Mouse (Mus musculus) lung, postnatal 0 days (tissue): ENCODE data around the gene Rgs6. TPM values are rescaled to one million over a fixed set of nuclear protein-coding genes. Genes with fewer than 3 reads are reported as not detected.
A peak's percentile ranks its signal among the peaks of the same experiment; 100 is the strongest.

Experiments used
- ATAC-seq: fragments of 200-750 bp; cut with Nextera tagmentation; 2 replicates; pipeline ENCODE4 v1.8.0; 2017; ENCODE audit warnings: moderate library complexity
- DNase-seq: peaks from one replicate; pipeline ENCODE4 v3.0.0-alpha.2; 2016; ENCODE audit warnings: low spot score
- H3K27ac ChIP-seq: fragments of 300-500 bp; sonication (generic); 2 replicates; pipeline ENCODE4 v1.5.1; 2014; ENCODE audit warnings: antibody characterized with exemption, mild to moderate bottlenecking, low read length, mixed read lengths
- H3K27me3 ChIP-seq: fragments of 300-500 bp; sonication (generic); replicated peaks from 2 replicates; pipeline ENCODE4 v1.6.1; 2014; ENCODE audit warnings: low read length, mixed read lengths; ENCODE audit not compliant: insufficient read depth
- H3K36me3 ChIP-seq: fragments of 300-500 bp; sonication (generic); 2 replicates; pipeline ENCODE4 v1.6.1; 2014; ENCODE audit warnings: low read length, mixed read lengths; ENCODE audit not compliant: insufficient read depth
- H3K4me1 ChIP-seq: fragments of 300-500 bp; sonication (generic); 2 replicates; pipeline ENCODE4 v1.6.1; 2014; ENCODE audit warnings: antibody characterized with exemption, low read depth, low read length, mixed read lengths; ENCODE audit not compliant: insufficient read depth
- H3K4me2 ChIP-seq: fragments of 300-500 bp; sonication (generic); replicated peaks from 2 replicates; pipeline ENCODE4 v1.6.1; 2014; ENCODE audit warnings: low read depth, mild to moderate bottlenecking, low read length, moderate library complexity, mixed read lengths
- H3K4me3 ChIP-seq: fragments of 300-500 bp; sonication (generic); 2 replicates; pipeline ENCODE4 v1.5.1; 2014; ENCODE audit warnings: low read depth, low read length
- H3K9ac ChIP-seq: fragments of 300-500 bp; sonication (generic); replicated peaks from 2 replicates; pipeline ENCODE4 v1.6.1; 2014; ENCODE audit warnings: low read depth, mild to moderate bottlenecking
- H3K9me3 ChIP-seq: fragments of 300-500 bp; sonication (generic); 2 replicates; pipeline ENCODE4 v1.6.1; 2016; ENCODE audit warnings: low read length, mixed read lengths
- CTCF ChIP-seq: IDR thresholded peaks from 2 replicates; pipeline ENCODE4 v1.5.1; 2016; ENCODE audit warnings: antibody characterized with exemption, mild to moderate bottlenecking
- EP300 ChIP-seq: IDR thresholded peaks from 2 replicates; pipeline ENCODE4 v1.6.1; 2016; ENCODE audit warnings: antibody characterized with exemption, mild to moderate bottlenecking, control low read depth
- WGBS: fragments of 180-500 bp; shearing (Covaris S2); extraction: QIAGEN DNeasy Blood & Tissue Kit; methylation state at CpG from one replicate; pipeline ENCODE4 v1.1.7; 2014; 5-methylcytosine and 5-hydroxymethylcytosine counted together
- polyA plus RNA-seq: library from polyadenylated mRNA; unstranded; fragments of >200 nt; fragmentation: Nextera tagmentation; extraction: Ambion mirVana; gene quantifications from 2 replicates; pipeline ENCODE4 v1.2.1, GENCODE M21; 2015

Rgs6 gene
- polyA plus RNA-seq, 1 experiment from 2014 or later = 2.6 TPM

- TF ChIP-seq CTCF = no peak
- TF ChIP-seq EP300 = no peak
- Histone ChIP-seq H3K4me3 (no peak overlapping the region), H3K36me3 (no peaks in the 10 kb centered on the region), H3K27ac (no peak overlapping the region), H3K9ac (no peak overlapping the region), H3K27me3 (no peaks in the 10 kb centered on the region), H3K4me1 (no peaks in the 10 kb centered on the region), H3K4me2 (no peak overlapping the region), H3K9me3 (no peaks in the 10 kb centered on the region)
- DNase-seq (peak; percentile 10), ATAC-seq (peak; percentile 44; the same call in 1 of the 2 replicates)
- 80% methylated on average over 10 of the region's 10 CpGs for WGBS
These were observed 410.7 kb downstream of the Rgs6 start for GRCm38 (mm10) chr12:82998682-82999332.

GRCm38 (mm10) chr12:82999333-83000032 is 411.4 kb downstream of the Rgs6 start:
- no peaks in the 10 kb centered on the region for H3K36me3 ChIP-seq
- H3K4me1 ChIP-seq = no peaks in the 10 kb centered on the region
- H3K4me3 ChIP-seq = no peak overlapping the region
- H3K4me2 ChIP-seq = no peak overlapping the region
- TF ChIP-seq CTCF = no peak
- TF ChIP-seq EP300 = no peak
- H3K27ac ChIP-seq = no peak overlapping the region
- DNase-seq (no peak), ATAC-seq (no peak)
- no peak overlapping the region for H3K9ac ChIP-seq
- H3K27me3 ChIP-seq = no peaks in the 10 kb centered on the region
- 86% methylated on average over 7 of the region's 7 CpGs for WGBS
- no peaks in the 10 kb centered on the region for H3K9me3 ChIP-seq

- 77% methylated on average over 11 of the region's 11 CpGs for WGBS
- Histone ChIP-seq H3K9ac (no peak overlapping the region), H3K4me2 (no peak overlapping the region), H3K4me1 (no peaks in the 10 kb centered on the region), H3K9me3 (no peaks in the 10 kb centered on the region), H3K27ac (no peak overlapping the region), H3K36me3 (no peaks in the 10 kb centered on the region), H3K27me3 (no peaks in the 10 kb centered on the region), H3K4me3 (no peak overlapping the region)
- no peak for TF ChIP-seq CTCF
- TF ChIP-seq EP300 = no peak
- ATAC-seq (no peak), DNase-seq (no peak)
These were observed 412.0 kb downstream of the Rgs6 start for GRCm38 (mm10) chr12:83000033-83000570.

GRCm38 (mm10) chr12:83000957-83001356 is 412.9 kb downstream of the Rgs6 start:
- ATAC-seq (no peak), DNase-seq (no peak)
- no peaks in the 10 kb centered on the region for H3K27me3 ChIP-seq
- no peaks in the 10 kb centered on the region for H3K4me1 ChIP-seq
- no peaks in the 10 kb centered on the region for H3K9me3 ChIP-seq
- 92% methylated on average over 4 of the region's 4 CpGs for WGBS
- TF ChIP-seq EP300 (no peak), CTCF (no peak)
- no peak overlapping the region for H3K4me3 ChIP-seq
- H3K27ac ChIP-seq = no peak overlapping the region
- H3K4me2 ChIP-seq = no peak overlapping the region
- H3K36me3 ChIP-seq = no peaks in the 10 kb centered on the region
- H3K9ac ChIP-seq = no peak overlapping the region

- Histone ChIP-seq H3K4me3 (no peak overlapping the region), H3K36me3 (no peaks in the 10 kb centered on the region), H3K9ac (no peak overlapping the region), H3K9me3 (no peaks in the 10 kb centered on the region), H3K4me1 (no peaks in the 10 kb centered on the region), H3K4me2 (no peak overlapping the region), H3K27ac (no peak overlapping the region), H3K27me3 (no peaks in the 10 kb centered on the region)
- DNase-seq = no peak
- ATAC-seq = no peak
- TF ChIP-seq CTCF (no peak), EP300 (no peak)
- WGBS = 68% methylated on average over 9 of the region's 9 CpGs
These were observed 416.1 kb downstream of the Rgs6 start for GRCm38 (mm10) chr12:83004014-83004682.

- DNase-seq (peak; percentile 32), ATAC-seq (peak; percentile 43)
- 69% methylated on average over 4 of the region's 4 CpGs for WGBS
- Histone ChIP-seq H3K4me1 (no peaks in the 10 kb centered on the region), H3K4me3 (no peak overlapping the region), H3K4me2 (no peak overlapping the region), H3K9me3 (no peaks in the 10 kb centered on the region), H3K36me3 (no peaks in the 10 kb centered on the region), H3K27me3 (no peaks in the 10 kb centered on the region), H3K9ac (no peak overlapping the region), H3K27ac (no peak overlapping the region)
- TF ChIP-seq CTCF (no peak), EP300 (peak; percentile 54; the same call in 1 of the 2 replicates)
These were observed 423.0 kb downstream of the Rgs6 start for GRCm38 (mm10) chr12:83011056-83011565.
